ENCODE assay signal across 8 mouse cellular contexts in the genomic region with DNA sequence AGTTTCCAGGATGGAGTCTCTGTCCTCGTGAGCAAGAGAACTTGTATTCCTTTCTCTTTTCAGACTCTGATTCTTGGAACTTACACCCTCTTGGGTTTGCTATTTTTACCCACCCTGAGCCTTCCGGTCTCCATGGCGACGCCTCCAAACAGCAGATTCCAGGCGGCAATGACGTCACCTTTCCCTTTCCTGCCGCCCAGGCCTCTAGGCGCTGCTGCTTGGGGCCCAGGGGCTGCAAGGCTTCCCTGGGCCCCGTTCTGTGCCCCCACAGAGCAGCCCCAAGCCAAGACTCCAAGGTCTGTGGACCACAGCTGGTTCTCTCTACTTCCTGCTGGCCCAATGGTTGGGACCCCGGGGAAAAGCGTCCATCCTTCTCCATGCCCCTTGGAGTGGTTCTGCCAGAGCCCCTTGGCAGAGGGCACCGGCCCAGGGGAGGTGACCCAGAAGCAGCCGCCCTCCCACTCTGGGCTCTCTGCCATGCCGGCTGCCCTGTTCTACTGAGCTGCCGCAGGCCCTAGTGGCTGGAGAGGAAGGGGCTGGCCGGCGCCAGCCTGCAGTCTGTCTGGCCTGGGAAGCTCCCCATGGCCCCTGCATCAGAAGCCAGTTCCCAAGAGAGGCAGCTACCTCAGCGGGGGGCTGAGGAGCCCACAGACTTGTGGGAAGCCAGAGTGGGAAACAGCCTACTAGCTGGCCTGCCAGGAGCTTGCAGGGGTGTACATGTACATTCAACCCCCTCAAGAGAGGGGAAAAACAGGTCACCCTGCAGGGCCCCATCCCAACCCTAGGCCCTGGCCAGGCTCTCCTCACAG. TPM values are rescaled to one million over a fixed set of nuclear protein-coding genes. Genes with fewer than 3 reads are reported as not detected.
DNase-seq lines count a peak whose midpoint lies in the region; ATAC-seq lines count a peak whose summit lies in the region.

No protein-coding gene starts in this region.

- no peak for ATAC-seq in monocyte, adult 5-6 weeks (replicated peaks; ENCODE audit: insufficient number of reproducible peaks, low FRiP score, low TSS enrichment, poor library complexity, severe bottlenecking)

- intact Hi-C loops in gastrocnemius, postnatal 14 days (cut with DNase I; ENCODE audit: low total_unique reads) = no loop called here

- peak; percentile 16 to 17 for DNase-seq in monocyte, adult 2 months (ENCODE audit: low read depth in 1 of 2, low spot score in 2 of 2)
- DNase-seq in embryo, embryonic 10 days (ENCODE audit: low spot score) = peak; percentile 91
- DNase-seq in gastrocnemius, postnatal 14 days = peak; percentile 91
- DNase-seq in hindlimb bud, embryonic 11.5 days (ENCODE audit: extremely low spot score, low read depth, low spot score) = peak; percentile 68
- DNase-seq in left cerebral cortex, adult 18-20 months (ENCODE audit: low spot score in 2 of 2) = peak; percentile 93
- peak; percentile 95 for DNase-seq in lung, postnatal 25 days (ENCODE audit: low spot score)
- peak; percentile 97 for DNase-seq in right cerebral cortex, postnatal 10 days (ENCODE audit: low spot score in 2 of 2)

RNA-seq across cellular contexts. Expression of a gene that starts 13.1 kb away (rescaled TPM):
- total RNA-seq in monocyte, adult 5-6 weeks (2017) = 13.5 to 26.2 TPM (median 17.7 TPM) in 3 replicates
- 10 to 100 TPM; 41.6 to 51.6 TPM for total RNA-seq in gastrocnemius, postnatal 14 days (2021)
- total RNA-seq in left cerebral cortex, adult 18-20 months (2021) = 100 to 1,000 TPM; 115 to 128 TPM

RNA-seq across cellular contexts. Expression of a gene that starts 14.1 kb away (rescaled TPM):
- 15.4 to 17.5 TPM (median 17.0 TPM) in 3 replicates for total RNA-seq in monocyte, adult 5-6 weeks (2017)
- 10 to 100 TPM; 11.9 to 15.3 TPM for total RNA-seq in gastrocnemius, postnatal 14 days (2021)
- 10 to 100 TPM; 28.0 to 29.5 TPM for total RNA-seq in left cerebral cortex, adult 18-20 months (2021)

Comparison
In these comparisons a context has a peak if more than half of its experiments do, and no peak if none do; other contexts are left out.
1. DNase-seq: peak in every context shown above with its lines; median percentile 97 in right cerebral cortex, postnatal 10 days; 95 in lung, postnatal 25 days; 93 in left cerebral cortex, adult 18-20 months; 91 in embryo, embryonic 10 days; 91 in gastrocnemius, postnatal 14 days; 68 in hindlimb bud, embryonic 11.5 days; 16 in monocyte, adult 2 months.